Mouse (Mus musculus): ENCODE data around the gene Gm30737. TPM values are rescaled to one million over a fixed set of nuclear protein-coding genes. Genes with fewer than 3 reads are reported as not detected.
"Not testable (repeated sequence)": the region's sequence is repeated elsewhere in the genome, so short reads cannot be mapped to it uniquely, and the experiment has no call there.

Gm30737 gene
- not detected in 2 replicates for polyA plus RNA-seq (2012; rRNA removed)

DNA sequence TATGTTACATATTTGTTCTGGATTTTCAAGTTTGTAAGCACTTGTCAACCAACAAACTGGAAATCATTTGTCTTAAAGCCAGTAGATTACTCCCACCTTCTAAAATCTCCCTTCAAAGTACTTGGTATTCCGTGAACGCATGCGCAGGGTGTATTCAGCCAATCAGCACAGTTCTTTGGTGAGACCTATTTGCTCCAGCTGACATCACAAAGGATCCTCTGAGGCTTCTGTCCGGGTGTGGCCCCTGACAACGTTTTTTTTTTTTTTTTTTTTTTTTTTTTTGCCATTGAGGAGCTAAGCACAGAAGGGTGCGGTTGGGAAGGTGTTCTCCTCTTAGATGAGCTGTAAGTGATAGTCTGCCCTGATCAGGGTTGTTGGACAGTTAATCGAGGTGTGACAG lies at the start of gene Gm30737:
TSS of gene Gm30737 (plus strand) at position 301 of the 400 bp plus-strand sequence.
- DNase-seq (ENCODE audit: low read depth) = not testable (repeated sequence)

All from gonadal fat pad, adult 2 months (tissue).